Mouse (Mus musculus) brain, embryonic 18.5 days (tissue): ENCODE results near the gene Mybl2.
A peak's percentile ranks its signal among the peaks of the same experiment; 100 is the strongest.

Source experiments
- DNase-seq: peaks from one replicate; pipeline ENCODE4 v3.0.0-alpha.2; 2012; ENCODE audit warnings: low read depth, low spot score

The Mybl2 gene

GRCm38 (mm10) chr2:163071590-163071989 lies 17.1 kb downstream of the Mybl2 start:
- no peak for DNase-seq

GRCm38 (mm10) chr2:163073023-163073757 lies 18.7 kb downstream of the Mybl2 start:
- no peak for DNase-seq

DNA sequence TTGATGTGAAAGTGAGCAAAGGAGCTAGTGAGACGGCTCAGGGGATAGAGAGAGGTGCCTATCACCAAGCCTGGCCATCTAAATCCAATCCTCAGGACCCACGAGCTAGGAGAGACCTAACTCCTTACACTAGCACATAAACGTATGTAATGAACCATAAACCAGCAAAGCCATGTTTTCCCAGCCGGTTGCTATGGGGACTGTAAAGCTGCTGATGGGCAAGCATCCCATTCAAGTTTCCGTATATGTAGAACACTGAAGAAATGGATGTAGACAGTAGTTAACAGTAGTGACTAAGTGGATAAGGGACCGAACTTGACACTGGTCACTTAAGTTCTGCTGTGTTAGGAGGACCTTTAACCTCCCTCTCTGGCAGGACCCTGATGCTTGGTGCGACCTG lies 19.5 kb downstream of the Mybl2 start:
- DNase-seq: peak; percentile 32

DNA sequence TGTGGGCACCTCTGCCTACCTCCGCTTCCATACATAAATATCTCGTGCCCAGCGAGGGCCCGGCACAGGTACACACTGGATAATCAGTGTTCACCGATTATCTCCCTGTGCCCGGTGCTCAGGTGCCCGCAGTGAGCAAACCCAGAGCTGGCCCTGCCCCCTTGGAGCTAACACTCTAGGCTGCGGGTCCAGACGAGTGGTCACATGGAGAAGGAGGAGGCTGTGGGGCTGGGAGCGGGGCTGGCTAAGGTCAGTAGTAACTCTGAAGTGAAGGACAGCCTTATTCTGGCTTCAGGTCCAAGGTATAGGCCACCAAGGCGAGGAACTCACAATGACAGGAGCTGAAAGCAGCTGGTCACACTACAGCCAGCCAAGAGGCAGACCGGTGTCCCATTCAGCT lies 20.3 kb downstream of the Mybl2 start:
- no peak for DNase-seq

DNA sequence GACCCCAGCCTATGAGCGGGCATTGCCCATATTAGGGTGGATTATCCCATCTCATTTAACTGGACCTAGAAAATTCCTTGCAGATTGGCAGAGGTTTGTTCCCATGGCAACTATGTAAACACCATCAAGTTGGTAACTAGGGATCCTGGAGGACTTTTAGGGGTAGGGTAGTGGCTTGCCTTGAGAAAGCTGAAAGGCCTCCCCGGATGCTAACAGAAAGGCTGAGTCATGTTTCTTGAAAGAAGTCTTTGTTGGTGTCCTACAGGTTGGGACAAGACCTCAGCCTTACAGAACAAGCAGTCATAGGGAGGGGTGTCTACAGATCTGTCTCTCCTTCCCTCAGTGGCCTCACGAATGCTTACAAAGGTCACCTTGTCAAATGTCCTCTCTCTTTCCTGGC lies 20.7 kb downstream of the Mybl2 start:
- no peak for DNase-seq

GRCm38 (mm10) chr2:163079041-163079440 lies 24.6 kb downstream of the Mybl2 start:
- no peak for DNase-seq

DNA sequence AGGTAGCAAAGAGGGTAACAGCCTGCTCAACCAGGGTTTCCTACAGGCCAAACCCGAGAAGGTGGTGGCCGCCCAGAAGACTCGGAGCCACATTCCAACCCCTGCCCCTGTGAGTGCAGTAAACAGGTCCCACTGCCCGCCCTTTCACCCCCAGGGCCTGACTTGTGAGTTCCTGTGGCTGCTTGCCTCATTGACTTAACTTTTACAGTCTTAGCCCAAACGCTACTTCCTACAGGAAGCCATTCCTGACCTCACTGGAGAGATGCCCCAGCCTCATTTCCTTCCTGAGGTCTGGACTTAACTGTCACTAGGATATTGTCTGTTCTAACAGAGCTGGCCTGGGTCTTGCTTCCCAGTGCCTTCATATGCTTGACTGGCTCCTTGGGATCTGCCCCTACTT lies 28.1 kb downstream of the Mybl2 start:
- no peak for DNase-seq

- DNase-seq: no peak
These were observed 30.0 kb downstream of the Mybl2 start for GRCm38 (mm10) chr2:163084519-163084918.

DNA sequence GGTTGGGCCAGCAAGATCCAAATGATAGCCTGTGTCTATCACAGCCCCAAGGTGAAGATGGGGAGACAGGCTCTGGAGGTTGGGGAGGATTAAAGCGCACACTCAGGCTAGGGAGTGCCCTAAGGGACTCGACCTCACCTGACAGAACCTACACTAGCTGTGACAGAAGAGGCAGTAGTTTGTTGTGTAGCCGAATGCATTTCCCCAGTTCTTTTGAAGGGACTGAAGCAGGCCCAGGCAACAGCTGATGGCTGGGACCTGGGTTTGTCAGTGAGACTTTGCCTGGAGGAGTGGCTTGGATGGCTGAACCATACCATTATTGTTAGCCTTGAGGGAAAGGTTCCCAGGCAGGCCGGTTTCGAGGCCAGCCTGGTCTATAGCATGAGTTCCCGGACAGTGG lies 30.6 kb downstream of the Mybl2 start:
- no peak for DNase-seq

- DNase-seq: no peak
These were observed 32.1 kb downstream of the Mybl2 start for GRCm38 (mm10) chr2:163086561-163086960.

- DNase-seq: no peak
These were observed 33.2 kb downstream of the Mybl2 start, which contains the start of gene Gtsf1l for GRCm38 (mm10) chr2:163087728-163088127. Gene Gtsf1l, minus strand, starts transcription at chr2:163087855.

- no peak for DNase-seq
These were observed 35.1 kb downstream of the Mybl2 start for GRCm38 (mm10) chr2:163089475-163090123.

- DNase-seq: no peak
These were observed 40.4 kb downstream of the Mybl2 start for GRCm38 (mm10) chr2:163094909-163095308.

GRCm38 (mm10) chr2:163095784-163096183 lies 41.3 kb downstream of the Mybl2 start:
- DNase-seq: no peak

GRCm38 (mm10) chr2:163099919-163100318 lies 45.4 kb downstream of the Mybl2 start:
- DNase-seq: no peak

GRCm38 (mm10) chr2:163100551-163100950 lies 46.1 kb downstream of the Mybl2 start:
- no peak for DNase-seq

DNA sequence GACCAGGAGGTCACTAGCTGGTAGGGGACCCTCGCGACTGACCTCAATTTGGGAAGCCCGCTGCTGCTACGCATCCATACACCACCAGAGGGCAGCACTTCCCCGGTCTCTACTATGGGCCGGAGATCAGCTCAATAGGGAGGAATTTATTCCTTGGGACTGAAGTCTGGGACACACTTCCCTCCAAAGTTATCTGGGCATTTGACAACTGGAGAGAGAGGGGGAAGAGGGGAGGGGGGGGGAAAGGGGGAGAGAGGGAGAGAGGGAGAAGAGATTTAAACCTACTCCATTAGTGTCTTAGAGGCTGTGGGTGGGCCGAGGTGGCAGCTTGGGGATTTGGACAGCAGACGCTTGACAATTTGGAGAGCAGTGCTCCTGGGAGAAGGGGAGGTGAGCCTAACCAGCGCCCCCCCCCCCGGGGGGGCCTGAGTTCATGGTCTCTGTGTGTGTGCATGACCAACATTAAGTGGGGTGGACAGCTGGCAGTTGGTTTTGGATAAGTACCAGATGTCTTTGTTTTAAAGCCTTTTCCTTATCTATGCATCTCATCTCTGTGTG lies 47.2 kb downstream of the Mybl2 start:
- DNase-seq: no peak

GRCm38 (mm10) chr2:163102216-163102615 lies 47.7 kb downstream of the Mybl2 start:
- DNase-seq: no peak

GRCm38 (mm10) chr2:163102900-163103653 lies 48.6 kb downstream of the Mybl2 start:
- no peak for DNase-seq

DNA sequence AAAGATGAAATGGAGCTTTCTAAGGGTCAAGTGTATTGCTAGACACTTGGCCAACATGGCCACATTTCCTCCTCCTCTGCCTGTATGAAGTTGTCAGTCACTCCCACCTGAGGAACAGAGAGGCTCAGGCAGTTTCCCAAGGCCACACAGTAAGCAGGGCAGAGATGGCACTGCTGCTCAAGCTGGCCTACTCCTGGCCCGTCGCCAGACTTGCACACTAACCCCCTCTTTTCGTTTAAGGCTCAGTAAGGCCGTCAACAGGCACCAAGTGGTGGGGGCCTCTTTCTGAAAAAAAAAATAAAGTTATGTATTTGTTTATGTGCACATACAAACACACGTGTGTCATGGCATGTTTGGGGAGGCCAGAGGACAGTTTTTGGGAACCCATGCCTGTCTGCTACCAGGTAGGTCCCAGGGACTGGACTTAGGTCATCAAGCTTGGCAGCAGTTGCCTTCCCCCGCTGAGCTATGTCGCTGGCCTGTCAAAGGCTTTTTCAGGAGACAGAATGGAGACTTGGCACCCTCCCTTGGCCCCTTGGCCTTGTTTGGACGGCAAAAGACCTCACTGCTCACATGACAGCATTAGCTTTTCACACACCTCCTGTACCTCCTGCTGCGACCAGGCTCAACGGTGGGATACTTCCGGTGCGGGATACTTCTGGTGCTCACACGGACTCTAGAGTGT lies 49.7 kb downstream of the Mybl2 start:
- DNase-seq: no peak

DNA sequence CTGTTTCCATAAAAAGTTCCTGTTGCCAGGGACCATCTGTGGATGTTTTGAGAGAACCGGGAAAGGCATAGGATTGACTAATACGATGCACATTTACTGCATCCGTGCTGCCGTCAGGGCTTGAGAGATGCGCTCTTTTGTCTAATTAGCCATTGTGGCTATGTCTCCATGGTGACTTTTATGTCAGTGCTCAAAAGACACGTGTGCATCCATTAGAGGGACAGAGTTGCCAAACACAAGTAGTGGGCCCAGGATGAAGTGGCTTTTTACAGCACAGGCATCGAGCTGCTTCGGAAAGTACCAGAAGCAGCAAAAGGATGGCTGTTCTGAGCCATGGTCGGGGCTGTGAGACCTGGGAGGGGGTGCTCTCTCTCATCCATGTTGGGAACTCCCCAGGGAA lies 53.9 kb downstream of the Mybl2 start:
- no peak for DNase-seq

- no peak for DNase-seq
These were observed 56.2 kb downstream of the Mybl2 start for GRCm38 (mm10) chr2:163110706-163111105.
